Comparison of ENCODE assay signal across 9 mouse cellular contexts in the genomic region with DNA sequence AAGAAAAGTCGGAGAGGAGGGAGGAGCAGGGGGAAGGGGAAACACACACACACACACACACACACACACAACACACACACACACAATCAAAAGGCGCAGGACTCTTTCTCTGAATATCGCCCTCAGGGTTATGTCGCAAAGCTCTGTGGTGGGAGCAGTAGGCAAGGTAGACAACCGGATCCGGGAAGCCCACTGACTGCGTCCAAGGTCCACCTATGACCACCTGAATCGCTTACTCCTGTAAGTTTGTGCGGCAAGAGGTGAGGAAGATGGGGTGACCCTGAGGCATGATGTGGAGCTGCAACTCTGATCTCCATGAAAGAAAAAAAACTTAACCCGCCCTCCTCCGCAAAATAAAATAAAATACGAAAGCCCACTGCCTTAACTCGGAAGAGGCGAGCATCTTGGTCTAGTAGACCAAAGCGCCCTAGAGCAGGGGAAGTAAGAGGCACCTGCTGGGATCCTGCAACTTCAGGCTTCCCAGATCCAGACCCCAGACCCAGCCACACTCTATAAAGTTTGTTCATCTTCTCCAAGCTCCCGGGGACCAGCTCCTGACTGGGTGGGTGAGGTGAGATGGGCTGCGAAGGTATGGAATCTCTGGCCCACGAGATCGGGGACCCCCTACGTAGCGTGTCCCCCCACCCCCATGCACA. TPM values are rescaled to one million over a fixed set of nuclear protein-coding genes. Genes with fewer than 3 reads are reported as not detected.
DNase-seq lines count a peak whose midpoint lies in the region; ATAC-seq and TF ChIP-seq lines count a peak whose summit lies in the region.
"Had no signal": no experiment of that assay in that cellular context is flagged by ENCODE, and none has a peak within 500 bp of the region (broad histone marks: within the 10 kb centered on the region; RNA-seq: fewer than 3 reads in every experiment).

No protein-coding gene starts in this region.

- no peak for DNase-seq in thymus, adult 2 months
- DNase-seq in thymus, adult 18-20 months: no peak
- DNase-seq in liver, embryonic 13.5 days: no peak
- no peak for DNase-seq in gastrocnemius, adult 8-10 months (ENCODE audit: low spot score in 2 of 2)
- no peak for DNase-seq in yolk sac, embryonic 10.5 days (ENCODE audit: low spot score)
- no peak for DNase-seq in layer of hippocampus, postnatal 25 days (ENCODE audit: extremely low spot score in 1 of 2, low spot score in 1 of 2)

- no peak overlapping the region for H3K27ac ChIP-seq in thymus, adult 2 months (ENCODE audit: control insufficient read depth, insufficient read depth, low read length)
- H3K27ac ChIP-seq in heart, embryonic 14.5 days (replicated peaks in 1 of 2; ENCODE audit: control insufficient read depth in 1 of 2, insufficient read depth in 1 of 2, low read depth in 2 of 2, low read length in 2 of 2): peak overlapping the region; percentile 92 to 95
- H3K27ac ChIP-seq in liver, embryonic 13.5 days: no peak overlapping the region
- H3K27ac ChIP-seq in stomach, embryonic 16.5 days (ENCODE audit: low read length): peak overlapping the region; percentile 87
- H3K27ac ChIP-seq: macrophage had no signal

- H3K4me1 ChIP-seq in thymus, adult 2 months (replicated peaks; ENCODE audit: control insufficient read depth, insufficient read depth, low read length): peaks cover 8% of the 10 kb centered on the region
- peaks cover 10 to 16% of the 10 kb centered on the region in 2 experiments for H3K4me1 ChIP-seq in heart, embryonic 14.5 days (ENCODE audit: control insufficient read depth in 2 of 2, insufficient read depth in 2 of 2, low read length in 2 of 2)
- 0 out of 2 replicates have a peak, but pooled peaks cover 5% of the 10 kb centered on the region for H3K4me1 ChIP-seq in liver, embryonic 13.5 days (replicated peaks)
- peaks cover 10% of the 10 kb centered on the region for H3K4me1 ChIP-seq in stomach, embryonic 16.5 days (ENCODE audit: control insufficient read depth, insufficient read depth, low read length)

- WGBS in thymus, adult 2 months: 9% methylated on average over 21 of the region's 21 CpGs
- WGBS in heart, embryonic 14.5 days: 2% methylated on average over 21 of the region's 21 CpGs
- 5% methylated on average over 21 of the region's 21 CpGs for WGBS in liver, embryonic 13.5 days (ENCODE audit: insufficient replicate concordance)
- WGBS in stomach, embryonic 16.5 days: 1% methylated on average over 21 of the region's 21 CpGs

- H3K9ac ChIP-seq in heart, embryonic 14.5 days (ENCODE audit: low read length): peak overlapping the region; percentile 98
- no peak overlapping the region for H3K9ac ChIP-seq in liver, embryonic 13.5 days
- peak overlapping the region; percentile 91 for H3K9ac ChIP-seq in stomach, embryonic 16.5 days (ENCODE audit: low read length)

- TF ChIP-seq CTCF in thymus, adult 2 months (IDR thresholded peaks at IDR 0.05; ENCODE audit: borderline replicate concordance, control insufficient read depth, extremely low read depth, insufficient read depth, low read length, poor library complexity): no peak

- peak overlapping the region; percentile 53 for H3K4me3 ChIP-seq in thymus, adult 2 months (ENCODE audit: control insufficient read depth, insufficient read depth, low read length)
- peak overlapping the region; percentile 92 to 95 for H3K4me3 ChIP-seq in heart, embryonic 14.5 days (ENCODE audit: control insufficient read depth in 1 of 2, insufficient read depth in 1 of 2, low read depth in 1 of 2, low read length in 2 of 2)
- H3K4me3 ChIP-seq in liver, embryonic 13.5 days (replicated peaks): peak overlapping the region; percentile 56
- peak overlapping the region; percentile 74 for H3K4me3 ChIP-seq in stomach, embryonic 16.5 days (replicated peaks; ENCODE audit: low read length)

- H3K27me3 ChIP-seq in thymus, adult 2 months (ENCODE audit: control insufficient read depth, insufficient read depth, low read length): no peaks in the 10 kb centered on the region; the same call in 1 of the 2 replicates
- H3K27me3 ChIP-seq in heart, embryonic 14.5 days (ENCODE audit: control insufficient read depth, insufficient read depth, low read length): no peaks in the 10 kb centered on the region
- H3K27me3 ChIP-seq in liver, embryonic 13.5 days: peaks cover 42% of the 10 kb centered on the region
- no peaks in the 10 kb centered on the region for H3K27me3 ChIP-seq in stomach, embryonic 16.5 days (ENCODE audit: control insufficient read depth, insufficient read depth, low read length)

- TF ChIP-seq POLR2A in thymus, adult 2 months (IDR thresholded peaks at IDR 0.05; ENCODE audit: control insufficient read depth, extremely low read depth, insufficient read depth, low read length, poor library complexity): no peak

- no peaks in the 10 kb centered on the region for H3K36me3 ChIP-seq in thymus, adult 2 months (ENCODE audit: control insufficient read depth, insufficient read depth, low read length)
- H3K36me3 ChIP-seq in heart, embryonic 14.5 days (ENCODE audit: control insufficient read depth, insufficient read depth, low read length): no peaks in the 10 kb centered on the region
- no peaks in the 10 kb centered on the region for H3K36me3 ChIP-seq in liver, embryonic 13.5 days
- no peaks in the 10 kb centered on the region for H3K36me3 ChIP-seq in stomach, embryonic 16.5 days (ENCODE audit: control insufficient read depth, insufficient read depth, low read length)

- ATAC-seq in heart, embryonic 14.5 days (ENCODE audit: insufficient number of reproducible peaks, insufficient read depth, low FRiP score, low read depth): no peak; the same call in 1 of the 2 replicates
- no peak for ATAC-seq in liver, embryonic 13.5 days (ENCODE audit: low read depth)
- ATAC-seq in stomach, embryonic 16.5 days (ENCODE audit: insufficient read depth, low FRiP score): no peak

- H3K4me2 ChIP-seq in heart, embryonic 14.5 days (ENCODE audit: low read length): peak overlapping the region; percentile 62
- H3K4me2 ChIP-seq in liver, embryonic 13.5 days: peak overlapping the region; percentile 67
- peak overlapping the region; percentile 89 for H3K4me2 ChIP-seq in stomach, embryonic 16.5 days (ENCODE audit: low read depth, low read length)

- H3K9me3 ChIP-seq in heart, embryonic 14.5 days (ENCODE audit: control insufficient read depth, low read length): no peaks in the 10 kb centered on the region
- no peaks in the 10 kb centered on the region for H3K9me3 ChIP-seq in liver, embryonic 13.5 days (replicated peaks)
- no peaks in the 10 kb centered on the region for H3K9me3 ChIP-seq in stomach, embryonic 16.5 days (replicated peaks; ENCODE audit: control insufficient read depth, low read length)

RNA-seq across cellular contexts. Expression of a gene that starts 1.1 kb away (rescaled TPM):
- polyA plus RNA-seq in thymus, adult 2 months (2012; rRNA removed): 7.8 and 8.4 TPM in 2 replicates
- 28.5 and 29.0 TPM in 2 replicates for polyA plus RNA-seq in heart, embryonic 14.5 days (2014; fragmentation: Nextera tagmentation; extraction: Ambion mirVana)
- polyA plus RNA-seq in liver, embryonic 13.5 days (2015; fragmentation: Nextera tagmentation; extraction: Ambion mirVana): 0.14 and 0.21 TPM in 2 replicates
- polyA plus RNA-seq in stomach, embryonic 16.5 days (2015; fragmentation: Nextera tagmentation; extraction: Ambion mirVana): 4.3 and 5.2 TPM in 2 replicates
- under 1 TPM in 3 of 4 experiments, not detected in 1; 0.08 to 0.19 (median 0.10) TPM for total RNA-seq in gastrocnemius, adult 8-10 months (2022)
- 10 to 100 TPM; 12.4 to 12.7 TPM for total RNA-seq in layer of hippocampus, postnatal 25 days (2021)
- polyA plus RNA-seq: macrophage had no signal

Comparison
In these comparisons a context has a peak if more than half of its experiments do, and no peak if none do; other contexts are left out.
1. H3K27ac ChIP-seq: peak in heart, embryonic 14.5 days (2 of 2) and stomach, embryonic 16.5 days (single experiment); none in thymus, adult 2 months (single experiment) and liver, embryonic 13.5 days (single experiment).
2. Peak in every context shown above with its lines, with median percentiles within 50 percentile points of each other: H3K4me3 ChIP-seq and H3K4me2 ChIP-seq.